Mouse (Mus musculus): ENCODE data around the gene Nkx1-2.

The Nkx1-2 gene

DNA sequence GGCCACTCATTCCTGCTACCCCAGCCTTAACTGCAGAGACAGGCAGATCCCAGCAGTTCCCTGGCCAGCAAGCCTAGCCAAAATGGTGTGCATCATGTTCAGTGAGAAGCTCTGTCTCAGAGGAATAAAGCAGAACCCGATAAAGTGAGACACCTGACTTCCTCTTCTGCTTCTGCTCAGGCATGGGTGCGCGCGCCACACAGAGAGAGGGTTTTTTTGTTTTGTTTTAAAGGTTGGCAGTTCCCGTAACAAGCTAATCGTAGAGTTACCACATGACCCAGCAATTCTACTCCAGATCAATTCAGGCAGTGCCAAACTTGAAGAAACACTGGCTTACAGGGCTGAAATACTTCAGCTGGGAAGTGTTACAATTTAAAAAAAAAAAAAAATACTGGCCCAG is 30.6 kb downstream of the Nkx1-2 start:
- DNase-seq (ENCODE audit: low read depth in 1 of 2, low spot score in 2 of 2) = peak; percentile 5 to 45

- DNase-seq (ENCODE audit: low read depth in 1 of 2, low spot score in 2 of 2) = no peak
Measured at GRCm38 (mm10) chr7:132565831-132566230, 33.6 kb downstream of the Nkx1-2 start.

DNA sequence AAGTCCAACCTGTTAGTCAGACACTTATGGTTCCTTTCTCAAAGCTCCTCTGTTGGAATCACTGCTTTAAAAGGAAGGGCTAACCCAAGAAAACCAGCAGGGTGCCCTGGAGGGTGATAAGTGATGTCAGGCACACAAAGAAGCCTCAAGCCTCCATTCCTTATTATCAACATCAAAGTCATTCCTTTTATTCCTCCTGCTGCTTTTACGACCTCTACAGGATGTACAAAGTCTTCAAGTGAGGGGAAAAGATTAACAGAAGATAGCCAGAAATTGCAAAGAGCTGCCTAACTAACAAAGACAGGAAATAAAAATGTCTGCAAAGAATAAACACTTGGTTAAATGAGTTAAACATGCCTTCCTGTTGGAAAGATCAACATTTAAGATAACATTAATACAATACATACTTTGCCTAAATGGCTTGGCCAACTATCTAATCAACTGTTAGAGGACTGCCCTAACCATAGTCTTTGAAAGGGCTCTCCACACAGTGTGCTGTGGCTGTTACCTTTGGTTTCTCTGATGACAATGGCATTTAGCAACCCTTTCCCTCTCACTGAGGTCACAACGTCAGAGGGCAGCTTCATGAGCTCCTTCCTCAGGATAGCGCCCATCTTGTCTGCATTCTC is 40.2 kb downstream of the Nkx1-2 start:
- DNase-seq (ENCODE audit: low read depth in 1 of 2, low spot score in 2 of 2) = no peak

DNA sequence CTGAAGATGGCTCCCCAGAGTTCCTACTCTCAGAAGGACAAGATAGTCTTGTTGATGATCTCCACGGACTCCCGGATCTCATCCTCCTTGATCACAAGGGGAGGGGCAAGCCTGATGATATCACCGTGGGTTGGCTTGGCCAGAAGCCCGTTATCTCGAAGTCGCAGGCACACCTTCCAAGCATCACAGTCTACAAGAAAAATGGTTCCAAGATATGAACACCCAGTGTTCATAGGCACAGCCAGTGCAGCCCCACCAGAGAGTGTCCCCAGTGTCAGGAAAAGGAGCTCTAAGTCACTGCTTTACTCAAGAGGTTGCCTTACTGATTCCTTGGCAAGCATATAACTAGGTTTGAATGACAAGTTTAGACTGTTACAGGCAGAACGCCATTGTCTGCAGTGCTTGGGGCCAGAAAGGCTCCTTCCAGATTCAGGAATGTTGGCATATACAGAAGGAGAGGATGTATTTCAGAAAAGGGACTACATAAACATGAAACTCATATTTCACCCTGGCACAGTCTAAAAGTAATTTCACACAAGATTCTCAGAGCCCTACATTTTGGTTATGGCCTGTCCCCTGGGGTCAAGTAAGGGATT is 41.2 kb downstream of the Nkx1-2 start:
- DNase-seq (ENCODE audit: low read depth in 1 of 2, low spot score in 2 of 2) = no peak

- no peak for DNase-seq (ENCODE audit: low read depth in 1 of 2, low spot score in 2 of 2)
Measured at GRCm38 (mm10) chr7:132556575-132556974, 42.9 kb downstream of the Nkx1-2 start.

- DNase-seq (ENCODE audit: low read depth in 1 of 2, low spot score in 2 of 2) = no peak
Measured at GRCm38 (mm10) chr7:132555911-132556310, 43.5 kb downstream of the Nkx1-2 start.

DNA sequence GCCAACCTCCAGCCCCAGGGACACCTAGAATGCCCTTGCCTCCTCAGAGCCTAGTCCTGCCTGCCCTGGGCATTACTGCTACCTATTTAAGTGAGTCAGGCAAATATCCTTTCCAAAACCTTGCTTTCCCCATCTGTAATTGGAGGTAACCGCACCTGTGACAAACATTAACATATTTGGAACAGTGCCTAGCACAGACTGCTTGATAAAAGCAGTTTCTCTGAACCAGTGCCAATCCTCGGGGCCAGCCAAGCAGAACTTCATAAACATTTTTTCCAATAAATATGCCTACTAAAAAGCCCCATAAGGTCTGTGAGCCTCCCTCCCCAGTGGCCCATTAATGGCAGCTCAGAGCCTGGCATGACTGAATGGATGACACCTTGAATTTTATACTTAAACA is 45.3 kb downstream of the Nkx1-2 start:
- no peak for DNase-seq (ENCODE audit: low read depth in 1 of 2, low spot score in 2 of 2)

DNA sequence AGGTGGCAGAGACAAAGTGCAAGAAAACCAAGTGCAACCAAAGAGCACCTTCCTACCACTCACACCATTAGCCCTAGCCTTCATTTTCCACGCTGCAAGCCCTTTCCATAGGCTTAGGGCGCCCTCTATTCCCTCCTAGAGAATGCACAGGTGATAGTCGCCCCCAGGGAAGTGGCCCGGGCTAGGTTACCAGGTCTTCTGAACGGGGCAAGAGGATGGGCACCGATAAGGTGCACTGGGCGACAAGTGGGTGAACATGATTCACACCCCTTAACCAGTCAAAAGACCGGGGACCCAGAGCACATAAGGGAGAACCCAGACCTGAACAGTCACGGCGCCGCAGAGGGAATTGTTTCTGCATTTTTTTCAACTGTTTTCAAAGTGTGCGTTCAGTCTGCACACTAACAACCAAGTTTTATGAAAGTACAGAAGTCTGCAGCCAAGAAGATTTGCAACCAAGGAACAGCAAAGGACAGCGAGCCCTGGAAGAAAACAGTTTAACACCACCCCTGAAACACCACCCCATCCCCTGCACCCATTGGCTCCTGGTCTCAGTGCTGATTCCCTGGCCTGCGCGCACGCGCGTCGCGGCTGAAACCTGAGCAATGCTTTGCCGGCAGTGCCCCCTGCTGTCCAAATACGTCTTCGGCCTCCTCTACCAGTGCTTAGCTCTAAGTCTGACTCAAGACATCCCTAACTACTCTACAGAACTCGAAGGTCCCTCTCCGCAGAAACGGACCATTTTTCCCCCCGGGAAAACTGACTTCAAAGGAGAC is 47.9 kb downstream of the Nkx1-2 start:
- peak; percentile 73 to 85 for DNase-seq (ENCODE audit: low read depth in 1 of 2, low spot score in 2 of 2)

DNA sequence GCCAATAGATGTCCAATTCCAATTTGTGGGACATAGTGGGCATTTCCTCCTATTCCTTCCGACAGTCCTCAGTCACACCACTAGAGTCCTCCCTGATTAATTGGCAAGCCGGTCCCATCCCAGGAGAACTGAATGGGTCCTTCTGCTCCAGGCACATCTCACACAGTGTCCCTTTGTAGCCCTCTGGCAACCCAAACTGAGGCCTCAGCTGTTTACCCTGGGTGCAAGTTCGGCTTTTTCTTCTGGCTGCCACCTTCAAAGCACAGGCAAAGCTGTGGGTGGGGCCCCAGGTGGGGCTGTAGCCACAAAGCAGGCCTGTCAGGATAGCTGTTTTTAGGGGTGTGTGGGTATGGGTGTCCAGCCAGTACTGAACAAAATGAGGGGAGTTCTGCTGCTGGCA is 52.3 kb downstream of the Nkx1-2 start:
- no peak for DNase-seq (ENCODE audit: low read depth in 1 of 2, low spot score in 2 of 2)
